Mouse (Mus musculus): ENCODE results near the gene Tdrd3. TPM values are rescaled to one million over a fixed set of nuclear protein-coding genes. Genes with fewer than 3 reads are reported as not detected.

The Tdrd3 gene
- polyA plus RNA-seq, 1 experiment from 2014 or later, result 43.5 TPM

- no peak overlapping the region for H3K4me3 ChIP-seq
- no peaks in the 10 kb centered on the region for H3K27me3 ChIP-seq
- WGBS, result 79% methylated on average over 12 of the region's 12 CpGs
- peaks cover 5% of the 10 kb centered on the region; the same call in 1 of the 2 replicates for H3K4me1 ChIP-seq (replicated peaks)
- no peaks in the 10 kb centered on the region for H3K36me3 ChIP-seq
- no peak overlapping the region for H3K4me2 ChIP-seq
- no peak overlapping the region for H3K9ac ChIP-seq
- H3K9me3 ChIP-seq, result no peaks in the 10 kb centered on the region
- no peak for ATAC-seq (ENCODE audit: low read depth)
- H3K27ac ChIP-seq (replicated peaks), result no peak overlapping the region
Measured at GRCm38 (mm10) chr14:87461543-87461942, 45.1 kb downstream of the Tdrd3 start.

- peaks cover 5% of the 10 kb centered on the region; the same call in 1 of the 2 replicates for H3K4me1 ChIP-seq (replicated peaks)
- H3K27me3 ChIP-seq, result no peaks in the 10 kb centered on the region
- WGBS, result 15% methylated on average over 11 of the region's 11 CpGs
- H3K27ac ChIP-seq (replicated peaks), result no peak overlapping the region
- peak; percentile 77 for ATAC-seq (ENCODE audit: low read depth)
- H3K9ac ChIP-seq, result no peak overlapping the region
- H3K4me3 ChIP-seq, result no peak overlapping the region
- no peaks in the 10 kb centered on the region for H3K9me3 ChIP-seq
- no peaks in the 10 kb centered on the region for H3K36me3 ChIP-seq
- H3K4me2 ChIP-seq, result no peak overlapping the region
Measured at GRCm38 (mm10) chr14:87463963-87464654, 47.7 kb downstream of the Tdrd3 start.

GRCm38 (mm10) chr14:87464655-87465054 is 48.2 kb downstream of the Tdrd3 start:
- Histone ChIP-seq H3K4me3 (no peak overlapping the region), H3K9ac (no peak overlapping the region), H3K4me1 (replicated peaks) (peaks cover 5% of the 10 kb centered on the region; the same call in 1 of the 2 replicates), H3K36me3 (no peaks in the 10 kb centered on the region), H3K4me2 (no peak overlapping the region), H3K27me3 (no peaks in the 10 kb centered on the region), H3K9me3 (no peaks in the 10 kb centered on the region), H3K27ac (replicated peaks) (no peak overlapping the region)
- peak; percentile 25; the same call in 1 of the 2 replicates for ATAC-seq (ENCODE audit: low read depth)

DNA sequence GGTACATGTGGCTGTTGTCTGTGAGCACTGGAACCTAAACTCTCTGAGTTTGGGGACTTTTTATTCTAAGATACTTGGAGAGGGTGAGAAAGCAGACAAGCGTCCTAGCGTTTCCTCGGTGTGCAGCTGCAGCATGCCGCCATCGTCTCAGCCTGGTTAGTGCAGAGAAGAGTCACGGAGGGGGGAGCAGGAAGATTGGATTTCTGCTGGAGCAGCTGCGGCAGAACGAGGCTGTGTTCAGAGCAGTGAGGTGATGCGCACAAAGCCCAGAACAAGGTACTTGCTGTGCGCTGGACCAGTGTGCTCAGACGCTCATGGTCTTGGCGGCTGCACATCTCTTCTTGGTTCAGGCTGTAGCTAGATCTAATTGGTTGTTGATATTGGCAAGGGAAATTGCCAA is 51.1 kb downstream of the Tdrd3 start:
- Histone ChIP-seq H3K9ac (no peak overlapping the region), H3K4me1 (replicated peaks) (peaks cover 5% of the 10 kb centered on the region; the same call in 1 of the 2 replicates), H3K9me3 (no peaks in the 10 kb centered on the region), H3K27me3 (no peaks in the 10 kb centered on the region), H3K4me2 (no peak overlapping the region), H3K4me3 (no peak overlapping the region), H3K36me3 (0 out of 2 replicates have a peak, but pooled peaks cover 3% of the 10 kb centered on the region), H3K27ac (replicated peaks) (no peak overlapping the region)
- WGBS, result 81% methylated on average over 12 of the region's 12 CpGs
- ATAC-seq (ENCODE audit: low read depth), result no peak

- no peak overlapping the region for H3K27ac ChIP-seq (replicated peaks)
- peaks cover 7% of the 10 kb centered on the region; the same call in 1 of the 2 replicates for H3K36me3 ChIP-seq
- H3K9ac ChIP-seq, result no peak overlapping the region
- no peak overlapping the region for H3K4me3 ChIP-seq
- no peak overlapping the region for H3K4me2 ChIP-seq
- H3K4me1 ChIP-seq (replicated peaks), result no peaks in the 10 kb centered on the region
- no peaks in the 10 kb centered on the region for H3K9me3 ChIP-seq
- no peak for ATAC-seq (ENCODE audit: low read depth)
- WGBS, result 72% methylated on average over 1 of the region's 1 CpGs
- H3K27me3 ChIP-seq, result no peaks in the 10 kb centered on the region
Measured at GRCm38 (mm10) chr14:87471521-87471920, 55.1 kb downstream of the Tdrd3 start.

DNA sequence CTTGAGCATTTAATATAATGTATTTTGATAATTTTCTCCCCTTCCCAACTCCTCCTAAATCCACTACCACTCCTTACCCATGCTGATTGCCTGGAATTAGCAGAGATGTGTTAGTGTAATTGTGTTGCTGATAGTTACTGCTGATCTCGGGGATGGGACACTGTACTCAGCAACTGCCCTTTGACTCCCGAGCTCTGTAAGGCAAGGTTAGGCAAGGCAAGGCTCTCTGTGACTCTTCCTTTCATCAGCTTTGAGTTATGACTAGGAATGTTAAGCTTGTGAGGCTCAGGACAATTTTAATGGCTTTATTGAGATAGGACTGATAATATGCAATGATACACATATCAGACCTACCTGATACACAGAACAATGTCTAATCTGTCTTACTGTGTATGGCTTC is 56.3 kb downstream of the Tdrd3 start:
- WGBS, result 67% methylated on average over 2 of the region's 2 CpGs
- ATAC-seq (ENCODE audit: low read depth), result no peak
- H3K4me3 ChIP-seq, result no peak overlapping the region

GRCm38 (mm10) chr14:87475721-87476359 is 59.4 kb downstream of the Tdrd3 start:
- Histone ChIP-seq H3K27ac (replicated peaks) (no peak overlapping the region), H3K9me3 (no peaks in the 10 kb centered on the region), H3K27me3 (no peaks in the 10 kb centered on the region), H3K4me2 (no peak overlapping the region), H3K4me3 (no peak overlapping the region), H3K4me1 (replicated peaks) (no peaks in the 10 kb centered on the region), H3K9ac (no peak overlapping the region), H3K36me3 (peaks cover 13% of the 10 kb centered on the region)
- WGBS, result 82% methylated on average over 10 of the region's 10 CpGs
- no peak for ATAC-seq (ENCODE audit: low read depth)

More for the DNA sequence above, 56.3 kb downstream of the Tdrd3 start:
- Histone ChIP-seq H3K27me3 (no peaks in the 10 kb centered on the region), H3K4me1 (replicated peaks) (no peaks in the 10 kb centered on the region), H3K9me3 (no peaks in the 10 kb centered on the region), H3K9ac (no peak overlapping the region), H3K4me2 (no peak overlapping the region), H3K27ac (replicated peaks) (no peak overlapping the region), H3K36me3 (peaks cover 7% of the 10 kb centered on the region; the same call in 1 of the 2 replicates)

- Histone ChIP-seq H3K4me3 (no peak overlapping the region), H3K36me3 (peaks cover 18% of the 10 kb centered on the region), H3K9ac (no peak overlapping the region), H3K9me3 (no peaks in the 10 kb centered on the region), H3K4me2 (no peak overlapping the region), H3K4me1 (replicated peaks) (no peaks in the 10 kb centered on the region), H3K27ac (replicated peaks) (no peak overlapping the region), H3K27me3 (no peaks in the 10 kb centered on the region)
- WGBS, result 83% methylated on average over 1 of the region's 3 CpGs
- ATAC-seq (ENCODE audit: low read depth), result no peak
Measured at GRCm38 (mm10) chr14:87478339-87478951, 62.0 kb downstream of the Tdrd3 start.

DNA sequence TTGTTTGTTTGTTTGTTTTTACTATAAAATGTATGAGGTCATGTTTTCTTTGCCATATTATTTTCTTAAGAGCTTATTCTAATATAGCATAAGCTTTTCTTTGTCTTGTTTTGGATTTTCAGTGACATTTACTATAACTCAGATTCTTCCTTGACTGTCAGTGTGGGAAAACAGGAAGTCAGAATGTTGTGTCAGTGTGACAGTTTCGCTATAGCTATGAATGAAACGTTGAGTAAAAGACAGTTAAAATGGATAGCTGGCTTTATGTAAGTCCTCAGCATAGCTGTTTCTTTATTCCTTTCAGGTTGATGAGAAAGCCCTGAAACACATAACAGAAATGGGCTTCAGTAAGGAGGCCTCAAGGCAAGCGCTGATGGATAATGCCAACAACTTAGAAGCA is 69.4 kb downstream of the Tdrd3 start:
- Histone ChIP-seq H3K27ac (replicated peaks) (no peak overlapping the region), H3K4me3 (no peak overlapping the region), H3K9ac (no peak overlapping the region), H3K36me3 (peaks cover 27% of the 10 kb centered on the region), H3K9me3 (no peaks in the 10 kb centered on the region), H3K4me2 (no peak overlapping the region), H3K27me3 (no peaks in the 10 kb centered on the region), H3K4me1 (replicated peaks) (no peaks in the 10 kb centered on the region)
- no peak for ATAC-seq (ENCODE audit: low read depth)
- 87% methylated on average over 3 of the region's 3 CpGs for whole genome bisulfite sequencing

DNA sequence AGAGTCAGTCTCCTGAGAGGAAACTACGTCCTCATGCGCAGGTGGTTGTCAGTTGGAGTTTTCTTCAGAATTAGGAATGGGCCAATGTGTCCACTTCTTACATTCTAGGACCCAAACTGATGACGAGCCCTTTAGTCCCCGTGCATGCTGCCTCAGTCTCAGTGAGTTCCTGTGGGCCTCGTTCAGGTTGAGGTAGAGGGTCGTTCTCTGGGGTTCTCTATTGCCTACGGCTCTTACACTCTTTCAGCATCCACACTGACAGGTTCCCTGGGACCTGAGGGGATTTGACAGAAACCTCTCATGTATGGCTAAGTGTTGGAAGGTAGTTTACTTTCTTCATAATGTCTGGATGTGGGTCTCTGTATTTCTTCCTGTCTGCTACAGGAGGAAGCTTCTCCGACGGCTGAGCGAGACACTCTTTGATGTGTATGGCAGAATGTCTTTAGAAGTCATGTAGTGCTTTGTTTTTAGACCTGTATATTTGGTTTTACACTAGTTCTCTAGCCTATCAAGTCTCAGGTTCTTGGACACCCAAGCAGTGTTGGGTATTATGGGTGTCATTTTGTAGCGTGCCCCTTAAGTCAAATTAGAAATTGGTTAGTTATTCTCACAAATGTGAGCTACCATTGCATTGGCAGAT is 81.6 kb downstream of the Tdrd3 start:
- H3K27me3 ChIP-seq, result no peaks in the 10 kb centered on the region
- H3K4me3 ChIP-seq, result no peak overlapping the region
- no peak overlapping the region for H3K27ac ChIP-seq (replicated peaks)
- H3K36me3 ChIP-seq, result no peaks in the 10 kb centered on the region
- no peak overlapping the region for H3K4me2 ChIP-seq
- no peak overlapping the region for H3K9ac ChIP-seq
- no peaks in the 10 kb centered on the region for H3K9me3 ChIP-seq
- no peaks in the 10 kb centered on the region for H3K4me1 ChIP-seq (replicated peaks)
- no peak for ATAC-seq (ENCODE audit: low read depth)
- 96% methylated on average over 11 of the region's 11 CpGs for WGBS

GRCm38 (mm10) chr14:87505924-87506323 is 89.5 kb downstream of the Tdrd3 start:
- no peak overlapping the region for H3K4me3 ChIP-seq
- H3K27me3 ChIP-seq, result no peaks in the 10 kb centered on the region
- H3K36me3 ChIP-seq, result peaks cover 21% of the 10 kb centered on the region
- WGBS, result 90% methylated on average over 8 of the region's 8 CpGs
- no peak overlapping the region for H3K4me2 ChIP-seq
- H3K9ac ChIP-seq, result no peak overlapping the region
- no peaks in the 10 kb centered on the region for H3K9me3 ChIP-seq
- ATAC-seq (ENCODE audit: low read depth), result no peak
- no peaks in the 10 kb centered on the region for H3K4me1 ChIP-seq (replicated peaks)
- no peak overlapping the region for H3K27ac ChIP-seq (replicated peaks)

GRCm38 (mm10) chr14:87515281-87515680 is 98.8 kb downstream of the Tdrd3 start:
- no peak for ATAC-seq (ENCODE audit: low read depth)
- Histone ChIP-seq H3K9ac (no peak overlapping the region), H3K4me3 (no peak overlapping the region), H3K9me3 (no peaks in the 10 kb centered on the region), H3K27ac (replicated peaks) (no peak overlapping the region), H3K27me3 (no peaks in the 10 kb centered on the region), H3K4me1 (replicated peaks) (no peaks in the 10 kb centered on the region), H3K4me2 (no peak overlapping the region), H3K36me3 (no peaks in the 10 kb centered on the region)
- WGBS, result 82% methylated on average over 3 of the region's 3 CpGs
